Mouse (Mus musculus): Measurements from ENCODE around the gene Mllt6. TPM values are rescaled to one million over a fixed set of nuclear protein-coding genes. Genes with fewer than 3 reads are reported as not detected.
"Not testable (repeated sequence)": the region's sequence is repeated elsewhere in the genome, so short reads cannot be mapped to it uniquely, and the experiment has no call there.

The Mllt6 gene
- polyA plus RNA-seq, 1 experiment from 2014 or later, result 0.32 TPM

GRCm38 (mm10) chr11:97734810-97735209, 71.6 kb downstream of the Mllt6 start:
- WGBS (ENCODE audit: insufficient replicate concordance), result 52% methylated on average over 5 of the region's 5 CpGs
- ATAC-seq; H3K27ac ChIP-seq; H3K9me3 ChIP-seq (replicated peaks); H3K27me3 ChIP-seq (replicated peaks); H3K4me1 ChIP-seq; H3K4me3 ChIP-seq; H3K4me2 ChIP-seq; H3K9ac ChIP-seq: not testable (repeated sequence)
- H3K36me3 ChIP-seq, result peaks cover 29% of the 10 kb centered on the region

Small RNA genes within 50 kb of the gene (microRNA-seq; reads per million reads assigned to microRNA genes)
- gene Gm24158, result not detected
- not detected for gene Mir6927

Other genes starting within 250 kb of the Mllt6 start
- 17.3 and 19.7 TPM in 2 replicates for gene Arhgap23, start 247.9 kb upstream of the Mllt6 start, polyA plus RNA-seq (2016; fragmentation: Nextera tagmentation; extraction: Ambion mirVana)
- 1.3 and 1.4 TPM in 2 replicates for gene 4933428G20Rik, start 163.1 kb upstream of the Mllt6 start, polyA plus RNA-seq (2016; fragmentation: Nextera tagmentation; extraction: Ambion mirVana)
- gene Srcin1, start 87.2 kb upstream of the Mllt6 start, polyA plus RNA-seq (2016; fragmentation: Nextera tagmentation; extraction: Ambion mirVana), result 0.01 and 0.10 TPM in 2 replicates
- gene Epop, start 33.7 kb upstream of the Mllt6 start, polyA plus RNA-seq (2016; fragmentation: Nextera tagmentation; extraction: Ambion mirVana), result 3.6 and 4.1 TPM in 2 replicates
- gene Cisd3, start 22.4 kb downstream of the Mllt6 start, polyA plus RNA-seq (2016; fragmentation: Nextera tagmentation; extraction: Ambion mirVana), result 12.6 and 14.7 TPM in 2 replicates
- 5.0 and 5.1 TPM in 2 replicates for gene Pcgf2, start 37.1 kb downstream of the Mllt6 start, polyA plus RNA-seq (2016; fragmentation: Nextera tagmentation; extraction: Ambion mirVana)
- 364 and 370 TPM in 2 replicates for gene Psmb3, start 40.0 kb downstream of the Mllt6 start, polyA plus RNA-seq (2016; fragmentation: Nextera tagmentation; extraction: Ambion mirVana)
- gene Pip4k2b, start 81.3 kb downstream of the Mllt6 start, polyA plus RNA-seq (2016; fragmentation: Nextera tagmentation; extraction: Ambion mirVana), result 0.92 and 1.1 TPM in 2 replicates
- 10.7 and 10.9 TPM in 2 replicates for gene Cwc25, start 103.1 kb downstream of the Mllt6 start, polyA plus RNA-seq (2016; fragmentation: Nextera tagmentation; extraction: Ambion mirVana)
- gene 1700001P01Rik, start 112.5 kb downstream of the Mllt6 start, polyA plus RNA-seq (2016; fragmentation: Nextera tagmentation; extraction: Ambion mirVana), result not detected in 2 replicates
- gene Rpl23, start 119.0 kb downstream of the Mllt6 start, polyA plus RNA-seq (2016; fragmentation: Nextera tagmentation; extraction: Ambion mirVana), result 462 and 473 TPM in 2 replicates
- gene Lasp1, start 135.6 kb downstream of the Mllt6 start, polyA plus RNA-seq (2016; fragmentation: Nextera tagmentation; extraction: Ambion mirVana), result 36.9 and 37.6 TPM in 2 replicates
- gene B230217C12Rik, start 177.4 kb downstream of the Mllt6 start, polyA plus RNA-seq (2016; fragmentation: Nextera tagmentation; extraction: Ambion mirVana), result 1.1 and 1.3 TPM in 2 replicates
- gene Fbxo47, start 220.7 kb downstream of the Mllt6 start, polyA plus RNA-seq (2016; fragmentation: Nextera tagmentation; extraction: Ambion mirVana), result 0.36 and 0.51 TPM in 2 replicates

Measured in liver, embryonic 12.5 days (tissue).